Mouse (Mus musculus) heart, embryonic 14.5 days (tissue): ENCODE results near the gene Myrf. TPM values are rescaled to one million over a fixed set of nuclear protein-coding genes. Genes with fewer than 3 reads are reported as not detected.
A peak's percentile ranks its signal among the peaks of the same experiment; 100 is the strongest.

ENCODE experiments used
- ATAC-seq: fragments of 200-750 bp; cut with Nextera tagmentation; 2 replicates; pipeline ENCODE4 v1.8.0; 2017; ENCODE audit warnings: low read depth, moderate TSS enrichment; ENCODE audit not compliant: insufficient number of reproducible peaks, insufficient read depth, low FRiP score
- H3K27ac ChIP-seq, 2 experiments: fragments of 200-500 bp in 1 of 2; fragments of 300-500 bp in 1 of 2; sonication (generic) in 1 of 2; replicated peaks in 1 of 2; 2 replicates each; pipeline ENCODE4 v1.5.1; 2012 to 2014; ENCODE audit warnings: low read depth in 2 of 2, low read length in 2 of 2, control low read depth in 1 of 2, mild to moderate bottlenecking in 1 of 2, mixed read lengths in 1 of 2; ENCODE audit not compliant: control insufficient read depth in 1 of 2, insufficient read depth in 1 of 2
- H3K27me3 ChIP-seq: fragments of 300-500 bp; sonication (generic); 2 replicates; pipeline ENCODE4 v1.6.1; 2014; ENCODE audit warnings: mild to moderate bottlenecking, low read length, control low read depth; ENCODE audit not compliant: control insufficient read depth, insufficient read depth
- H3K36me3 ChIP-seq: fragments of 300-500 bp; sonication (generic); 2 replicates; pipeline ENCODE4 v1.6.1; 2014; ENCODE audit warnings: mild to moderate bottlenecking, control low read depth, low read length, mixed read lengths; ENCODE audit not compliant: control insufficient read depth, insufficient read depth
- H3K4me1 ChIP-seq, 2 experiments: fragments of 200-500 bp in 1 of 2; fragments of 300-500 bp in 1 of 2; sonication (generic) in 1 of 2; 2 replicates each; pipeline ENCODE4 v1.6.1; 2012 to 2014; ENCODE audit warnings: low read length in 2 of 2, control low read depth in 1 of 2, mixed read lengths in 1 of 2; ENCODE audit not compliant: control insufficient read depth in 2 of 2, insufficient read depth in 2 of 2
- H3K4me2 ChIP-seq: fragments of 300-500 bp; sonication (generic); 2 replicates; pipeline ENCODE4 v1.6.1; 2014; ENCODE audit warnings: mild to moderate bottlenecking, low read length
- H3K4me3 ChIP-seq, 2 experiments: fragments of 200-500 bp in 1 of 2; fragments of 300-500 bp in 1 of 2; sonication (generic) in 1 of 2; 2 replicates each; pipeline ENCODE4 v1.5.1; 2012 to 2014; ENCODE audit warnings: low read length in 2 of 2, mild to moderate bottlenecking in 2 of 2, control low read depth in 1 of 2, low read depth in 1 of 2, moderate library complexity in 1 of 2; ENCODE audit not compliant: control insufficient read depth in 1 of 2, insufficient read depth in 1 of 2
- H3K9ac ChIP-seq: fragments of 300-500 bp; sonication (generic); 2 replicates; pipeline ENCODE4 v1.6.1; 2014; ENCODE audit warnings: mild to moderate bottlenecking, low read length
- H3K9me3 ChIP-seq: fragments of 300-500 bp; sonication (generic); 2 replicates; pipeline ENCODE4 v1.6.1; 2016; ENCODE audit warnings: low read length, control low read depth; ENCODE audit not compliant: control insufficient read depth
- WGBS: fragments of 180-500 bp; shearing (Covaris S2); extraction: QIAGEN DNeasy Blood & Tissue Kit; methylation state at CpG from one replicate; pipeline ENCODE4 v1.1.7; 2014; 5-methylcytosine and 5-hydroxymethylcytosine counted together
- polyA plus RNA-seq: library from polyadenylated mRNA; unstranded; fragments of >200 nt; fragmentation: Nextera tagmentation; extraction: Ambion mirVana; gene quantifications from 2 replicates; pipeline ENCODE4 v1.2.1, GENCODE M21; 2014

Myrf gene
- polyA plus RNA-seq, 1 experiment from 2014 or later = 10.8 TPM

GRCm38 (mm10) chr19:10278669-10279324 lies 38.2 kb upstream of the Myrf start:
- H3K4me1 ChIP-seq = peaks cover 44 to 47% of the 10 kb centered on the region in 2 experiments
- no peak overlapping the region for H3K27ac ChIP-seq
- no peaks in the 10 kb centered on the region for H3K36me3 ChIP-seq
- WGBS = 51% methylated on average over 6 of the region's 6 CpGs
- no peak for ATAC-seq
- H3K27me3 ChIP-seq = no peaks in the 10 kb centered on the region
- H3K4me3 ChIP-seq = no peak overlapping the region
- H3K9me3 ChIP-seq = no peaks in the 10 kb centered on the region
- no peak overlapping the region for H3K4me2 ChIP-seq
- no peak overlapping the region for H3K9ac ChIP-seq

DNA sequence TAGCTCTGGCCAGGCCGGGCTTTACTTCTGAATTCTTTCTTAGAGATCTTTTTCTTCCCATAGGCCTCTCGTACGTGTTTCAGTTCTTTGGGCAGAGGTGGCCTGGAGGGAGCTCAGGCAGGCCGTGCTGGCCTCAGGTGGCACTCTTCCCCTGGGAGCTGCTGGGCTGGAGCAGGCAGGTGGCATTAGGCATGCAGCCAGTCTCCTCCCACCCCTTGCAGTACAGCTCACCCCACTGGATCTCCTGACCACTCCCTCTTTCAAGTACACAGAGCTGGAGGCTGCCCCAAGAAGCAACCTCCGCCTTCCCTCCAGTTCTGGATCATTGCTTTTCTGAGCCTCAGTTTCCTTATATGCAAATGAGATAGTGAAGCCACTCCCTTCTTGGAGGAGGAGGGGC lies 37.2 kb upstream of the Myrf start:
- Histone ChIP-seq H3K36me3 (no peaks in the 10 kb centered on the region), H3K9ac (peak overlapping the region; percentile 41; the same call in 1 of the 2 replicates), H3K27ac (peak overlapping the region in 1 of 2 experiments; percentile 64; a peak in 2 of 4 replicates), H3K4me3 (no peak overlapping the region), H3K27me3 (no peaks in the 10 kb centered on the region), H3K4me1 (peaks cover 47 to 52% of the 10 kb centered on the region in 2 experiments), H3K9me3 (no peaks in the 10 kb centered on the region), H3K4me2 (peak overlapping the region; percentile 33)
- no peak for ATAC-seq
- WGBS = 38% methylated on average over 5 of the region's 5 CpGs

- no peak for ATAC-seq
- no peaks in the 10 kb centered on the region for H3K36me3 ChIP-seq
- peak overlapping the region; percentile 41; the same call in 1 of the 2 replicates for H3K9ac ChIP-seq
- 5% methylated on average over 17 of the region's 17 CpGs for WGBS
- no peak overlapping the region for H3K4me3 ChIP-seq
- no peaks in the 10 kb centered on the region for H3K9me3 ChIP-seq
- H3K27me3 ChIP-seq = no peaks in the 10 kb centered on the region
- peak overlapping the region; percentile 33 for H3K4me2 ChIP-seq
- H3K27ac ChIP-seq = peak overlapping the region in 1 of 2 experiments; percentile 64; a peak in 2 of 4 replicates
- H3K4me1 ChIP-seq = peaks cover 51 to 56% of the 10 kb centered on the region in 2 experiments
Measured at GRCm38 (mm10) chr19:10277331-10277730, 36.8 kb upstream of the Myrf start.

DNA sequence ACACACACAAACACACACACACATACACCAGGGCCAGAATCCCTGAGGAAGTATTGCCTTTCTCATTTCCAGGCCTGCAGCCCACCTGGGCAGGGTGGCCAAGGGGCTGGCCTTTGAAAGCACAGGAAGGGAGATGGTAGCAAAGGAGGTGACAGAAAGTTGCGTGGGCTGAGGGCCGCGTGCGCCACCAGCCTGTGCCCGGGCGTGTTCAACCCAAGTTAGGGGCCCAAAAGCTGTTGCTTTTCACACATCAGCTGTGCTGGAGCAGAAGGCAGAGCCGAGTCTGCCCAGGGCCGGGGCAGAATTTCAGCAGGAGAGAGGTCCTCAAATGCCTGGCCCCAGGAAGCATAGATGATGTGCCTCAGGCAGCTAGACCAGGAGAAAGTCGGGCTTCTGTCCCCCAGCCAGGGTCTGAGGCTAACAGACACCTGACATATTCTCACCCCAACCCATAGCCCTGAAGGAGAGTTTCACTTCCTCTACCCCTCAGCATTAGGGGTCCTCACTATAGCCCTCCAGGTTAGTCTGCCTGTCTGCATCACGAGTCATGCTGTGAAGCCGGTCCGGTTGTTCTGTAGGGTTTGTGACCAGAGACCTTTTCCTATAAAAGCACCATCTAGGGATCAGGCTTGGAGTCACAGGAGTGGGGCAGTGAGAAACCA lies 36.1 kb upstream of the Myrf start:
- no peak for ATAC-seq
- no peak overlapping the region for H3K9ac ChIP-seq
- H3K27me3 ChIP-seq = no peaks in the 10 kb centered on the region
- peaks cover 50 to 52% of the 10 kb centered on the region in 2 experiments for H3K4me1 ChIP-seq
- H3K4me3 ChIP-seq = no peak overlapping the region
- H3K4me2 ChIP-seq = no peak overlapping the region; the same call in 1 of the 2 replicates
- 73% methylated on average over 12 of the region's 12 CpGs for WGBS
- no peak overlapping the region for H3K27ac ChIP-seq
- no peaks in the 10 kb centered on the region for H3K36me3 ChIP-seq
- H3K9me3 ChIP-seq = no peaks in the 10 kb centered on the region

DNA sequence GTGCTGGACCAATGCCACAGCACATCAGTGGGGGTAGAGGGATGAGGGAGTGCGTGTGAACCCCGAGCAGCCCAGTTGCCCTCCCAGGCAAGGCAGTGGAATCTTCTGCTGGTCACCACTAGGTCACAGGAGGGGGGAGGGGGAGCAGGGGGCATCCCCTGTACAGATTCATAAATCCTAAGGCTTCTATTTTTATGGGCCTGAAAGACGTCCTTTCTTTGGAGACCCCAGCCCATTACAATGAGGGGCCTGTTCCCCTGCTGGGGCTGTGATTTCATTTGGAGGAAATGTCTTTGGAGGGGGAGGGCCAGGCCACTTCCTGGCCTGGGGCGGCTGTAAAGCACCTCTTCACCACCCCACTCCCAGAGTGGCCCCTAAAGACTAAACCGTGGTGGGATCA lies 33.5 kb upstream of the Myrf start:
- no peak overlapping the region for H3K4me3 ChIP-seq
- WGBS = 42% methylated on average over 5 of the region's 5 CpGs
- no peaks in the 10 kb centered on the region for H3K27me3 ChIP-seq
- H3K9me3 ChIP-seq = no peaks in the 10 kb centered on the region
- no peak overlapping the region for H3K4me2 ChIP-seq
- H3K9ac ChIP-seq = no peak overlapping the region
- H3K4me1 ChIP-seq = peaks cover 31 to 35% of the 10 kb centered on the region in 2 experiments
- no peak for ATAC-seq
- H3K36me3 ChIP-seq = no peaks in the 10 kb centered on the region
- H3K27ac ChIP-seq = no peak overlapping the region

- Histone ChIP-seq H3K9ac (0 out of 2 replicates have a peak overlapping the region, but pooled peaks have one; percentile 18), H3K4me3 (no peak overlapping the region), H3K27ac (peak overlapping the region in 1 of 2 experiments; percentile 12; a peak in 1 of 4 replicates), H3K4me2 (peak overlapping the region; percentile 24), H3K9me3 (no peaks in the 10 kb centered on the region), H3K4me1 (peaks cover 23 to 26% of the 10 kb centered on the region in 2 experiments), H3K27me3 (no peaks in the 10 kb centered on the region), H3K36me3 (no peaks in the 10 kb centered on the region)
- whole genome bisulfite sequencing = 29% methylated on average over 11 of the region's 11 CpGs
- 0 out of 2 replicates have a peak, but pooled peaks have one; percentile 44 for ATAC-seq
Measured at GRCm38 (mm10) chr19:10272746-10273145, 32.2 kb upstream of the Myrf start.

GRCm38 (mm10) chr19:10271592-10271991 lies 31.0 kb upstream of the Myrf start:
- H3K4me3 ChIP-seq = no peak overlapping the region
- no peaks in the 10 kb centered on the region for H3K9me3 ChIP-seq
- no peak for ATAC-seq
- 76% methylated on average over 7 of the region's 7 CpGs for WGBS
- H3K4me2 ChIP-seq = no peak overlapping the region
- no peaks in the 10 kb centered on the region for H3K36me3 ChIP-seq
- no peaks in the 10 kb centered on the region for H3K27me3 ChIP-seq
- no peak overlapping the region for H3K27ac ChIP-seq
- H3K9ac ChIP-seq = no peak overlapping the region
- peaks cover 15 to 23% of the 10 kb centered on the region in 2 experiments for H3K4me1 ChIP-seq
